Mouse (Mus musculus) CH12.LX (cell line): ENCODE results near the gene Arl15.

Experiments used
- BHLHE40 ChIP-seq: IDR thresholded peaks from 2 replicates; pipeline ENCODE4 v1.6.1; 2011; ENCODE audit warnings: mild to moderate bottlenecking, low read depth, low read length, improper control_type of control experiment
- NRF1 ChIP-seq: IDR thresholded peaks from 2 replicates; pipeline ENCODE4 v1.6.1; 2014; ENCODE audit warnings: low read depth, mild to moderate bottlenecking, inconsistent platforms, low read length, improper control_type of control experiment, moderate library complexity

DNA sequence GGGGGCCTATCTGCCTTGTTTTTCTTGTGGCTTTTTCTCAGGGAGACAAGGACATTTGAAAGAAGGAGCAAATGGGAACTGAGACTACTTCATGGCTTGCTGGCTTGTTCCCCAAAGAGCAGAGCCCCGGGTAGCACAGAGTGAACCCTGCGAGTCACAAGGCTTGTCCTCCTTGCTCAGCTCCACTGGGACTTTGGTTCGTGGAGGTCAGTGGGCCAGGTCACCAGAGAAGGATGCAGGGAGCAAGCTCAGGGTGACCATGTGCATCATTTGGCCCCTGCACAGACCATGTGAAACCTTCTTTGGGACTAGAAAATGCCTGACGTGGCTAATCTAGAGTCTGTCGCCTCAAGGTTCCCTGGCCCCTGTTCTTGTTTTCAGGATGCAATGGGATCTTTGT is 155.4 kb downstream of the Arl15 start:
- no peak for TF ChIP-seq BHLHE40
- TF ChIP-seq NRF1: no peak
